Mouse (Mus musculus): ENCODE measurements around the gene Srm. TPM values are rescaled to one million over a fixed set of nuclear protein-coding genes. Genes with fewer than 3 reads are reported as not detected.
A peak's percentile ranks its signal among the peaks of the same experiment; 100 is the strongest.

Gene Srm
- polyA plus RNA-seq, 1 experiment = 44.5 TPM

- peaks cover 10% of the 10 kb centered on the region; the same call in 1 of the 2 replicates for H3K4me1 ChIP-seq (ENCODE audit: control insufficient read depth, insufficient read depth, insufficient read length, low read length)
- no peak overlapping the region for H3K27ac ChIP-seq (ENCODE audit: insufficient read depth, low read depth, low read length)
- H3K36me3 ChIP-seq (ENCODE audit: control insufficient read depth, insufficient read depth, low read length) = peaks cover 61% of the 10 kb centered on the region
- WGBS = 36% methylated on average over 4 of the region's 4 CpGs
- no peak for TF ChIP-seq POLR2A (IDR thresholded peaks at IDR 0.05; ENCODE audit: low read depth, low read length)
- no peak overlapping the region for H3K4me3 ChIP-seq (ENCODE audit: low read depth, low read length)
- no peaks in the 10 kb centered on the region for H3K27me3 ChIP-seq (ENCODE audit: control insufficient read depth, insufficient read depth, low read length)
Observed at GRCm38 (mm10) chr4:148622485-148622884, 31.2 kb downstream of the Srm start.

GRCm38 (mm10) chr4:148623609-148624008 is 32.3 kb downstream of the Srm start:
- H3K27me3 ChIP-seq (ENCODE audit: control insufficient read depth, insufficient read depth, low read length) = no peaks in the 10 kb centered on the region
- H3K4me3 ChIP-seq (ENCODE audit: low read depth, low read length) = no peak overlapping the region
- peaks cover 10% of the 10 kb centered on the region; the same call in 1 of the 2 replicates for H3K4me1 ChIP-seq (ENCODE audit: control insufficient read depth, insufficient read depth, insufficient read length, low read length)
- 49% methylated on average over 4 of the region's 4 CpGs for WGBS
- TF ChIP-seq CTCF (IDR thresholded peaks at IDR 0.05; ENCODE audit: extremely low read depth, insufficient read length, insufficient replicate concordance, low read depth, low read length) (no peak), POLR2A (IDR thresholded peaks at IDR 0.05; ENCODE audit: low read depth, low read length) (no peak)
- H3K27ac ChIP-seq (ENCODE audit: insufficient read depth, low read depth, low read length) = no peak overlapping the region
- peaks cover 55% of the 10 kb centered on the region for H3K36me3 ChIP-seq (ENCODE audit: control insufficient read depth, insufficient read depth, low read length)

- Histone ChIP-seq H3K4me1 (ENCODE audit: control insufficient read depth, insufficient read depth, insufficient read length, low read length) (peaks cover 10% of the 10 kb centered on the region; the same call in 1 of the 2 replicates), H3K27me3 (ENCODE audit: control insufficient read depth, insufficient read depth, low read length) (no peaks in the 10 kb centered on the region), H3K27ac (ENCODE audit: insufficient read depth, low read depth, low read length) (no peak overlapping the region), H3K4me3 (ENCODE audit: low read depth, low read length) (0 out of 2 replicates have a peak overlapping the region, but pooled peaks have one; percentile 6), H3K36me3 (ENCODE audit: control insufficient read depth, insufficient read depth, low read length) (peaks cover 42% of the 10 kb centered on the region)
- WGBS = 66% methylated on average over 10 of the region's 10 CpGs
- TF ChIP-seq POLR2A (IDR thresholded peaks at IDR 0.05; ENCODE audit: low read depth, low read length) (no peak), CTCF (IDR thresholded peaks at IDR 0.05; ENCODE audit: extremely low read depth, insufficient read length, insufficient replicate concordance, low read depth, low read length) (no peak)
Observed at GRCm38 (mm10) chr4:148625010-148625409, 33.7 kb downstream of the Srm start.

GRCm38 (mm10) chr4:148625756-148626622 is 34.7 kb downstream of the Srm start:
- Histone ChIP-seq H3K27ac (ENCODE audit: insufficient read depth, low read depth, low read length) (peak overlapping the region; percentile 93), H3K4me1 (ENCODE audit: control insufficient read depth, insufficient read depth, insufficient read length, low read length) (peaks cover 10% of the 10 kb centered on the region; the same call in 1 of the 2 replicates), H3K36me3 (ENCODE audit: control insufficient read depth, insufficient read depth, low read length) (peaks cover 36% of the 10 kb centered on the region), H3K4me3 (ENCODE audit: low read depth, low read length) (peak overlapping the region; percentile 88), H3K27me3 (ENCODE audit: control insufficient read depth, insufficient read depth, low read length) (no peaks in the 10 kb centered on the region)
- TF ChIP-seq POLR2A (IDR thresholded peaks at IDR 0.05; ENCODE audit: low read depth, low read length) = no peak
- no peak for TF ChIP-seq CTCF (IDR thresholded peaks at IDR 0.05; ENCODE audit: extremely low read depth, insufficient read length, insufficient replicate concordance, low read depth, low read length)
- under 1% methylated on average over 57 of the region's 57 CpGs for WGBS

- peak within 1 kb of the TSS; percentile 93 for H3K27ac ChIP-seq (ENCODE audit: insufficient read depth, low read depth, low read length)
- peaks cover 10% of the 10 kb centered on the region; the same call in 1 of the 2 replicates for H3K4me1 ChIP-seq (ENCODE audit: control insufficient read depth, insufficient read depth, insufficient read length, low read length)
- peak within 1 kb of the TSS; percentile 88 for H3K4me3 ChIP-seq (ENCODE audit: low read depth, low read length)
- peaks cover 29% of the 10 kb centered on the region for H3K36me3 ChIP-seq (ENCODE audit: control insufficient read depth, insufficient read depth, low read length)
- H3K27me3 ChIP-seq (ENCODE audit: control insufficient read depth, insufficient read depth, low read length) = no peaks in the 10 kb centered on the region
- WGBS = under 1% methylated on average over 51 of the region's 51 CpGs
- TF ChIP-seq CTCF (IDR thresholded peaks at IDR 0.05; ENCODE audit: extremely low read depth, insufficient read length, insufficient replicate concordance, low read depth, low read length) = no peak
- peak; percentile 87 for TF ChIP-seq POLR2A (IDR thresholded peaks at IDR 0.05; ENCODE audit: low read depth, low read length)
Observed at GRCm38 (mm10) chr4:148626623-148627185, 35.4 kb downstream of the Srm start, which contains the start of gene Tardbp. Gene Tardbp (minus strand): TSS chr4:148627019.

GRCm38 (mm10) chr4:148627246-148627645 is 35.9 kb downstream of the Srm start:
- TF ChIP-seq POLR2A (IDR thresholded peaks at IDR 0.05; ENCODE audit: low read depth, low read length) = no peak
- no peak for TF ChIP-seq CTCF (IDR thresholded peaks at IDR 0.05; ENCODE audit: extremely low read depth, insufficient read length, insufficient replicate concordance, low read depth, low read length)
- WGBS = 62% methylated on average over 3 of the region's 3 CpGs
- Histone ChIP-seq H3K27me3 (ENCODE audit: control insufficient read depth, insufficient read depth, low read length) (no peaks in the 10 kb centered on the region), H3K4me1 (ENCODE audit: control insufficient read depth, insufficient read depth, insufficient read length, low read length) (peaks cover 10% of the 10 kb centered on the region; the same call in 1 of the 2 replicates), H3K4me3 (ENCODE audit: low read depth, low read length) (peak overlapping the region; percentile 88), H3K27ac (ENCODE audit: insufficient read depth, low read depth, low read length) (no peak overlapping the region), H3K36me3 (ENCODE audit: control insufficient read depth, insufficient read depth, low read length) (peaks cover 24% of the 10 kb centered on the region)

Data from small intestine, adult 2 months (tissue).